In the genomic region with DNA sequence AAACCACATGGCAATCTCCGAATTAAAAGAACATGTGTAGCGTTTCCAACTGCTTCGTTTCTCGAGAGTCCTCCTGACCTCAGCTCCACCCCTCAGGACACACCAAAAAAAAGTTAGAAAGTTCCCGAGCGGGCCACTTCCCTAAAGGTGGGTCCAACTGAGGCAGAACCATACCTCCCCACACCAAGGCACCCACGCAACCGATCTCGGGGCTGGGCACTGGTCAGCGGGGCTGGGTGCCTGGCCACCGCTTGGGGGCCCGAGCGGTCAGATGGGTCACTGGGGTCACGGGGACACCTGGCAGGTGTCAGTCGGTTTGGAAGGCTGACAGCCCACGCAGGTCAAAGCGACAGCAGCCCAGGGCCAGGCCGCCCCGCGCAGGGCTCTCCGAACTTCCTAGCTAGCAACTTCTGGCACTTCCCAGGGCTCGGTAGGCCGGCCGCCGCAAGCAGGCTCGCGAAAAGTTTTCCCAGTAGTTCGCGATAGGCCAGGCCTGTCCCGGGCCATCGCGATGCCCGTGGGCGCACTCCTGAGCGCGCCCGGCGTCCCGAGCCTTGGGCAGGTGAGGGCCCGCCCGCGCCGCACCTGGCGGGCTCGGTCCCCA, we compare ENCODE assay signal across 8 mouse cellular contexts. TPM values are rescaled to one million over a fixed set of nuclear protein-coding genes. Genes with fewer than 3 reads are reported as not detected.
A peak's percentile ranks its signal among the peaks of the same experiment; 100 is the strongest.
DNase-seq lines count a peak whose midpoint lies in the region; ATAC-seq and TF ChIP-seq lines count a peak whose summit lies in the region.

No protein-coding gene starts in this region.

- H3K36me3 ChIP-seq in intestine, postnatal 0 days (ENCODE audit: control insufficient read depth, insufficient read depth): no peaks in the 10 kb centered on the region
- no peaks in the 10 kb centered on the region for H3K36me3 ChIP-seq in macrophage (ENCODE audit: inconsistent target)

- no peaks in the 10 kb centered on the region for H3K27me3 ChIP-seq in intestine, postnatal 0 days (replicated peaks; ENCODE audit: control insufficient read depth, insufficient read depth, low read length)

- under 1% methylated on average over 45 of the region's 45 CpGs for WGBS in intestine, postnatal 0 days
- 2% methylated on average over 39 of the region's 45 CpGs for WGBS in macrophage (ENCODE audit: missing documents)

- H3K9me3 ChIP-seq in intestine, postnatal 0 days (ENCODE audit: control insufficient read depth): no peaks in the 10 kb centered on the region

- peak; percentile 69 for DNase-seq in adrenal gland, adult 2 months
- no peak for DNase-seq in adrenal gland, adult 18-20 months (ENCODE audit: low spot score in 2 of 2)
- DNase-seq in ZHBTc4 (ENCODE audit: low read depth, low spot score): peak; percentile 49
- peak; percentile 29 for DNase-seq in forelimb bud, embryonic 11.5 days (ENCODE audit: low read depth, low spot score)
- no peak for DNase-seq in c-Kit-positive CD71-positive TER-119-positive erythroid progenitor cells, embryonic 14.5 days (ENCODE audit: low spot score)

- H3K4me1 ChIP-seq in intestine, postnatal 0 days (replicated peaks; ENCODE audit: control insufficient read depth, insufficient read depth, low read length): peaks cover 21% of the 10 kb centered on the region

- H3K79me2 ChIP-seq in macrophage (ENCODE audit: inconsistent target): peaks cover 51% of the 10 kb centered on the region

- peak; percentile 55 for ATAC-seq in intestine, postnatal 0 days
- no peak for ATAC-seq in megakaryocyte progenitor cell, adult 5-6 weeks (replicated peaks; ENCODE audit: poor library complexity)

- peak overlapping the region; percentile 88 for H3K4me3 ChIP-seq in intestine, postnatal 0 days (ENCODE audit: low read depth, low read length)
- H3K4me3 ChIP-seq in macrophage (ENCODE audit: inconsistent target): peak overlapping the region; percentile 36

- peak overlapping the region; percentile 92 for H3K9ac ChIP-seq in intestine, postnatal 0 days (ENCODE audit: low read depth, low read length)

- H3K4me2 ChIP-seq in intestine, postnatal 0 days (replicated peaks; ENCODE audit: low read depth): peak overlapping the region; percentile 98

- peak overlapping the region; percentile 93 for H3K27ac ChIP-seq in intestine, postnatal 0 days (ENCODE audit: low read depth, low read length)
- H3K27ac ChIP-seq in macrophage: no peak overlapping the region

- TF ChIP-seq CTCF in intestine, postnatal 0 days (IDR thresholded peaks at IDR 0.05; ENCODE audit: low read depth): peak; percentile 21; the same call in 1 of the 2 replicates

RNA-seq across cellular contexts. Expression of gene Lrp5, which starts 0.7 kb away (rescaled TPM):
- total RNA-seq in adrenal gland, adult 2 months (2021): 100 to 1,000 TPM in 1 of 2 experiments, 10 to 100 TPM in 1; 92.7 to 111 TPM
- 103 and 113 TPM in 2 replicates for polyA plus RNA-seq in adrenal gland, adult 2 months (2012; rRNA removed)
- 100 to 1,000 TPM; 102 to 103 TPM for total RNA-seq in adrenal gland, adult 18-20 months (2021)
- polyA plus RNA-seq in intestine, postnatal 0 days (2015; fragmentation: Nextera tagmentation; extraction: Ambion mirVana): 2.8 and 3.2 TPM in 2 replicates
- 10 to 100 TPM in 22 of 26 experiments, 1 to 10 TPM in 4; 2.6 to 58.2 (median 31.2) TPM for total RNA-seq in macrophage (2018; cell fraction: chromatin; rRNA removed)
- total RNA-seq in macrophage (2018; cell fraction: cytosol; rRNA removed): 10 to 100 TPM; 13.9 to 33.5 (median 24.3) TPM
- 10 to 100 TPM; 14.9 to 56.8 (median 34.7) TPM for total RNA-seq in macrophage (2018; cell fraction: nucleus; rRNA removed)
- 17.5 to 23.7 TPM (median 23.5 TPM) in 3 replicates for polyA plus RNA-seq in macrophage (2018)
- total RNA-seq in megakaryocyte progenitor cell, adult 5-6 weeks (2015): 20.3 and 22.4 TPM in 2 replicates
- 17.3 and 20.4 TPM in 2 replicates for total RNA-seq in megakaryocyte progenitor cell, adult 5-6 weeks (2017)

RNA-seq across cellular contexts. Expression of gene 1810055G02Rik, which starts 22.4 kb away (rescaled TPM):
- 10 to 100 TPM; 27.9 to 37.8 TPM for total RNA-seq in adrenal gland, adult 2 months (2021)
- polyA plus RNA-seq in adrenal gland, adult 2 months (2012; rRNA removed): 43.3 and 46.3 TPM in 2 replicates
- total RNA-seq in adrenal gland, adult 18-20 months (2021): 10 to 100 TPM; 32.5 to 43.3 TPM
- 215 and 238 TPM in 2 replicates for polyA plus RNA-seq in intestine, postnatal 0 days (2015; fragmentation: Nextera tagmentation; extraction: Ambion mirVana)
- total RNA-seq in macrophage (2018; cell fraction: chromatin; rRNA removed): 10 to 100 TPM in 1 of 26 experiments, 1 to 10 TPM in 22, under 1 TPM in 3; 0.69 to 11.6 (median 2.2) TPM
- total RNA-seq in macrophage (2018; cell fraction: cytosol; rRNA removed): 1 to 10 TPM; 2.7 to 6.0 (median 4.1) TPM
- 1 to 10 TPM in 25 of 26 experiments, under 1 TPM in 1; 0.78 to 7.0 (median 2.9) TPM for total RNA-seq in macrophage (2018; cell fraction: nucleus; rRNA removed)
- 3.1 to 11.5 TPM (median 9.2 TPM) in 3 replicates for polyA plus RNA-seq in macrophage (2018)
- total RNA-seq in megakaryocyte progenitor cell, adult 5-6 weeks (2015): 12.5 and 12.8 TPM in 2 replicates
- total RNA-seq in megakaryocyte progenitor cell, adult 5-6 weeks (2017): 6.0 and 7.1 TPM in 2 replicates

Comparison
In these comparisons a context has a peak if more than half of its experiments do, and no peak if none do; other contexts are left out.
1. DNase-seq: peak in adrenal gland, adult 2 months (single experiment), ZHBTc4 (single experiment) and forelimb bud, embryonic 11.5 days (single experiment); none in adrenal gland, adult 18-20 months (0 of 2) and c-Kit-positive CD71-positive TER-119-positive erythroid progenitor cells, embryonic 14.5 days (single experiment).
2. RNA of gene Lrp5, which starts 0.7 kb away (total RNA-seq): 92.7 to 111 TPM in adrenal gland, adult 2 months and 102 to 103 TPM in adrenal gland, adult 18-20 months; 17.3 to 22.4 TPM in megakaryocyte progenitor cell, adult 5-6 weeks; every median in the first group is over 4 times any median in the second.